Mouse (Mus musculus): ENCODE measurements at regions not wholly inside any gene's neighbourhood (a gene's known extent, or its start where the extent isn't known, plus 50 kb on each side); places are given as distances from the start of the nearest gene placed in this dataset.

DNA sequence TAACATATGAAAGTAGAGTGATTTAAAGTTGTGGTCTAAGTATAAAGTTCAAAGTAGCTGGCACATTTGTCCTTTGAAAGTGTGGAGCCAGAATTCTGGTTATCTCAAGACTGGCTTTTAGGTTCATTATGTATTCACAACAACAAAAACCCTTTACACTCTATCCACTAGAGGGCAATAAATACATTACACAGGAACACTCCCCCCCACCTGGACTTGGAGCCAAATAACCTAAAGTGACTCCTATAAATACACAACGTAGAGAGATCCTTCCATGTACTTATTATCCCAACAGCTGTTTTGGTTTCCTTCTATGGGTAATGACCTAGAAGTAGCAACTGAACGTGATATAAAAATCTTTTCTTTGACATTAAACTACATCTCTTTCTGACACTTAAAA is 1235.8 kb downstream of the Pcdh19 start:
- peak; percentile 23 for DNase-seq (ENCODE audit: low spot score)

Data from adipocyte (in vitro differentiated cells).